Mouse (Mus musculus) mouse embryonic stem cell (cell line): Measurements from ENCODE around the gene 1700029F12Rik.

ENCODE experiments used
- in situ Hi-C, 2 experiments: fragments of 300-500 bp; cut with MboI; formaldehyde crosslinking; loops; 1 replicate in 1 of 2; 3 replicates in 1 of 2; pipeline ENCODE4 v1.14.3; 2019 to 2020; ENCODE audit warnings: low sequenced_read_pairs in 2 of 2, low pct_unique_long_range_greater_than_20kb in 1 of 2, mixed read lengths in 1 of 2; ENCODE audit not compliant: unreplicated experiment in 1 of 2

The 1700029F12Rik gene

GRCm38 (mm10) chr13:97053844-97054243, 19.7 kb upstream of the 1700029F12Rik start:
- in situ Hi-C loops, result loop anchor here (10.0 kb wide), 2 partner anchors 49 to 199 kb away; no protein-coding TSS in a partner anchor

GRCm38 (mm10) chr13:97052667-97053066, 18.5 kb upstream of the 1700029F12Rik start:
- in situ Hi-C loops, result loop anchor here (10.0 kb wide), 2 partner anchors 48 to 198 kb away; no protein-coding TSS in a partner anchor

GRCm38 (mm10) chr13:97051158-97051557, 17.0 kb upstream of the 1700029F12Rik start:
- in situ Hi-C loops, result loop anchor here (10.0 kb wide), 2 partner anchors 46 to 196 kb away; no protein-coding TSS in a partner anchor

GRCm38 (mm10) chr13:97030075-97030474, 4.1 kb downstream of the 1700029F12Rik start:
- in situ Hi-C loops, result no loop called here

- in situ Hi-C loops, result no loop called here
These were observed 12.3 kb downstream of the 1700029F12Rik start for GRCm38 (mm10) chr13:97021906-97022305.

GRCm38 (mm10) chr13:97020122-97020521, 14.0 kb downstream of the 1700029F12Rik start:
- in situ Hi-C loops, result no loop called here

GRCm38 (mm10) chr13:97017711-97018110, 16.5 kb downstream of the 1700029F12Rik start:
- in situ Hi-C loops, result no loop called here

- in situ Hi-C loops, result no loop called here
These were observed 19.8 kb downstream of the 1700029F12Rik start for GRCm38 (mm10) chr13:97014366-97014765.

GRCm38 (mm10) chr13:97008266-97009153, 25.7 kb downstream of the 1700029F12Rik start:
- in situ Hi-C loops, result loop anchor here (10.0 kb wide), 2 partner anchors 46 to 154 kb away; no protein-coding TSS in a partner anchor

GRCm38 (mm10) chr13:97007501-97008265, 26.5 kb downstream of the 1700029F12Rik start:
- in situ Hi-C loops, result loop anchor here (10.0 kb wide), 2 partner anchors 47 to 153 kb away; no protein-coding TSS in a partner anchor

- in situ Hi-C loops, result loop anchor here (10.0 kb wide), 2 partner anchors 48 to 152 kb away; no protein-coding TSS in a partner anchor
These were observed 27.4 kb downstream of the 1700029F12Rik start for GRCm38 (mm10) chr13:97006784-97007183.

- in situ Hi-C loops, result no loop called here
These were observed 37.1 kb downstream of the 1700029F12Rik start for GRCm38 (mm10) chr13:96997080-96997479.

- in situ Hi-C loops, result no loop called here
These were observed 38.9 kb downstream of the 1700029F12Rik start for GRCm38 (mm10) chr13:96995243-96995642.

- in situ Hi-C loops, result no loop called here
These were observed 40.7 kb downstream of the 1700029F12Rik start for GRCm38 (mm10) chr13:96993291-96993989.

- in situ Hi-C loops, result no loop called here
These were observed 43.4 kb downstream of the 1700029F12Rik start for GRCm38 (mm10) chr13:96990561-96991265.

- in situ Hi-C loops, result no loop called here
These were observed 44.1 kb downstream of the 1700029F12Rik start for GRCm38 (mm10) chr13:96990045-96990444.

GRCm38 (mm10) chr13:96989129-96989528, 45.0 kb downstream of the 1700029F12Rik start:
- in situ Hi-C loops, result no loop called here
